Mouse (Mus musculus): ENCODE results near the gene Usp54. TPM values are rescaled to one million over a fixed set of nuclear protein-coding genes. Genes with fewer than 3 reads are reported as not detected.
"Not testable (repeated sequence)": the region's sequence is repeated elsewhere in the genome, so short reads cannot be mapped to it uniquely, and the experiment has no call there.

The Usp54 gene
- polyA plus RNA-seq, 1 experiment, result 45.0 TPM

- no peak for DNase-seq (ENCODE audit: extremely low spot score in 1 of 2, low spot score in 1 of 2)
Observed at GRCm38 (mm10) chr14:20655731-20656130, 14.9 kb upstream of the Usp54 start.

- no peak for DNase-seq (ENCODE audit: extremely low spot score in 1 of 2, low spot score in 1 of 2)
Observed at GRCm38 (mm10) chr14:20654690-20655421, 14.0 kb upstream of the Usp54 start.

- DNase-seq (ENCODE audit: extremely low spot score in 1 of 2, low spot score in 1 of 2), result no peak
Observed at GRCm38 (mm10) chr14:20651722-20652256, 10.9 kb upstream of the Usp54 start.

DNA sequence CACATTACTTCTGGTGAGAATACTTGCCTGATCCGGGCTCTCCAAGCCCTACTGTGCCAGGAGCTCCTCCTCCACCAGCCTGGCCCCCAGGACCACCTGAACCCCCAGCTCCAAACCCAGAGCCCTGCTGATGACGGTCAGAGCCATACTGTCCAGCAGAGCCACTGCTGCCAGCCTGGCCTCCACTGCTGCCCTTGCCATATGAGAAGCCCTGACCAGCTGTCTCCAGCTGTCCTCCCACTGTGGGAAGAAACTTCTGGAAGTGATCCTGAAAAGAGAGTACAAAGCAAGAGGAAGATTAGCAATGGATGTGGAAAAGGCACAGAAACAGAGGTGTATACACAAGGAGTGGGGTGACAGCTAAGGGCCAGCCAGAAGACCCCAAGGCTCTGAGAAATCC is 10.1 kb upstream of the Usp54 start:
- no peak for DNase-seq (ENCODE audit: extremely low spot score in 1 of 2, low spot score in 1 of 2)

DNA sequence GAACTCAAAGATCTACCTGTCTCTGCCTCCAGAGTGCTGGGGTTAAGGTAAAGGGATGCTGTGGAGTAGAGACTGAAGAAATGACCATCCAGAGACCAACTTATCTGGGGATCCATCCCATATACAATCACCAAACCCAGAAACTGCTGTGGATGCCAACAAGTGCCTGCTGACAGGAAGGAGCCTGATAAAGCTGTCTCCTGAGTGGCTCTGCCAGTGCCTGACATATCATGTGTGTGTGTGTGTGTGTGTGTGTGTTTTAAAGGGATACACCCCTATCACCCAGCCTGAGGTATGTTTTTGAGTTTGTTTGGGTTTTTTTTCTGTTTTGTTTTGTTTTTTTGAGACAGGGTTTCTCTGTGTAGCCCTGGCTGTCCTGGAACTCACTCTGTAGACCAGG is 5.5 kb upstream of the Usp54 start:
- DNase-seq (ENCODE audit: extremely low spot score in 1 of 2, low spot score in 1 of 2), result no peak

DNA sequence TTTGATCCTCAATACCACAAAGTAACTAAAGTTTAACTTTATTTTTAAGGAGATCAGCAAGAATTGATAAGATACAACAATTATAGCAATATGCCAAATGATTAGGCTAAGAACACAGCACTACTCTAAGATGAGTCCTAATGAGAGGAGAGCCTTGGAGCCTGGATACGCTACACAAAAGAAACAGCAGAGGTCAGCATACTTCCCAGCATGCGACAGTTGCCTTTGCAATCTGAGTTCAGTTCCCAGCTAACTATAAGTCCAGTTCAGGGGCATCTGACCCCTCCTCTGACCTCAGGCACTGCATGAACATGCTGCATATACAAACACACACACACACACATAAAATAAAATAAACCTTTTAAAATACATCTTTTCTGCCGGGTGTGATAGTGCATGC is 4.7 kb upstream of the Usp54 start:
- DNase-seq (ENCODE audit: extremely low spot score in 1 of 2, low spot score in 1 of 2), result no peak

GRCm38 (mm10) chr14:20641438-20641875 is 594 bp upstream of the Usp54 start:
- DNase-seq (ENCODE audit: extremely low spot score in 1 of 2, low spot score in 1 of 2), result peak in 1 of 2 experiments; percentile 16

- no peak for DNase-seq (ENCODE audit: extremely low spot score in 1 of 2, low spot score in 1 of 2)
Observed at GRCm38 (mm10) chr14:20639918-20640619, 794 bp downstream of the Usp54 start.

DNA sequence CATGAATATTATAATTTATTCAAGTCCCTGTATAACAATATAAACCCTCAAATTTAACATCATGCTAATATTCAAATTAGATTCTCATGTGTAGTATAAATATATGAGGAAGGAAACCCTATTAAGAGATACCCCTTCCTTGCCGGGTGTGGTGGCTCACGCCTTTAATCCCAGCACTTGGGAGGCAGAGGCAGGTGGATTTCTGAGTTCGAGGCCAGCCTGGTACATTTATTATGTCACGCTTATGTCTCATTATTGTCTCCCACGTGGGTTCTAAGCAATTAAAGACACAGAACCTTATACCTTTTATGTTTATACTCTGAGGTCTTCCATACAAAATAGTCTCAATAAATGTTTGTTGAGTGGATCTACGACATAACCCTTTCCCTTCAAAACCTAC is 2.2 kb downstream of the Usp54 start:
- DNase-seq (ENCODE audit: extremely low spot score in 1 of 2, low spot score in 1 of 2), result no peak

GRCm38 (mm10) chr14:20637818-20638574 is 2.9 kb downstream of the Usp54 start:
- DNase-seq (ENCODE audit: extremely low spot score in 1 of 2, low spot score in 1 of 2), result no peak

- not testable (repeated sequence) for DNase-seq (ENCODE audit: extremely low spot score in 1 of 2, low spot score in 1 of 2)
Observed at GRCm38 (mm10) chr14:20636968-20637367, 3.9 kb downstream of the Usp54 start.

DNA sequence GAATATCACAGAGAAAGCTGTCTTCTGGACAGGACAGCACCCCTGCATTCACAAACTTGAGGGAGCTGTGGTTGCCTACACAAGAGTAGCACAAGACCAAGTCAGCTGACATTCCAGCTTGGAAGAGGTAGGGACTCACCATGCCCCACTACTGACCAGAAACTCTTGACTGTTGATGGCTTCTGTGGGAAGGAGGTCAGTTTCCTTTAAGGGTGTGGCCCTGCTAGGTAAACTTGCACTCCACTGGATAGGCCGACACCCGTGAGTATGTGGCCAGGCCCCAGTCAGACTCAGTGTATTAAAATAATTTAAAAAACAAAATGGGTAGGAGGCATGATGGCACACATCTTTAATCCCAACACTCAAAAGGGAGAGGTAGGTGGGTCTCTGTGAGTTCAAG is 5.3 kb downstream of the Usp54 start:
- no peak for DNase-seq (ENCODE audit: extremely low spot score in 1 of 2, low spot score in 1 of 2)

- no peak for DNase-seq (ENCODE audit: extremely low spot score in 1 of 2, low spot score in 1 of 2)
Observed at GRCm38 (mm10) chr14:20631253-20631652, 9.6 kb downstream of the Usp54 start.

- no peak for DNase-seq (ENCODE audit: extremely low spot score in 1 of 2, low spot score in 1 of 2)
Observed at GRCm38 (mm10) chr14:20626971-20627370, 13.9 kb downstream of the Usp54 start.

DNA sequence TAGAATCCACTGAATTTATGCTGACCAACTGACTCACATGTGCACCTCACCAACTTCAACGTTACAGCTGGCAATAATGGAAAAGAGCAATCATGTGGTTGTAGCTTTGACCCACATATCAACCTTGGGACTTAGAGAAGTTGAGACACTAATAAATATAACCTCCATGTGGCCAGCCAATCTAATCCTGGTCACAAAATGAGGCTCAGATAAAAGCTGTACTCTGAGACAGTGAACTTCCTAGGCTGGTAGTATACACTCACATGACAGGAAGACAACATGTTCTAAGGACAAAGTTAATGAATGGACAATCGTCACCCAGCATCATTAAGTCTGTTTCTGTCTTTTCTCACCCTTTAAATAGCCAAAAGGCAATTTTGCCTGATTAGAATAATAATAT is 14.4 kb downstream of the Usp54 start:
- no peak for DNase-seq (ENCODE audit: extremely low spot score in 1 of 2, low spot score in 1 of 2)

DNA sequence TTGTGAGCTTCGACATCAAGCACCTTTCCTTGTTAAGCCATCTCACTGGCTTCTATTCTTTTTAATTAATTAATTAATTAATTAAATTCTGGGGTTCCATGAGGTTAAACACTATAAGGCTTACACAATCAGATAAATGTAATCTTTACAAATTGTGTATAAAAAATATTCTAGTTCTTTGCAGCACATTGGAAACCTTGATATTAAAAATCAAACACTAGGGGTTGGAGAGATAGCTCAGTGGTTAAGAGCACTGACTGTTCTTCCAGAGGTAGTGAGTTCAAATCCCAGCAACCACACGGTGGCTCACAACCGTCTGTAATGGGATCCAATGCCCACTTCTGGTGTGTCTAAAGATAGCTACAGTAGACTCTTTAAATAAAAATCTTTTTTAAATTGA is 18.0 kb downstream of the Usp54 start:
- DNase-seq (ENCODE audit: extremely low spot score in 1 of 2, low spot score in 1 of 2), result no peak

DNA sequence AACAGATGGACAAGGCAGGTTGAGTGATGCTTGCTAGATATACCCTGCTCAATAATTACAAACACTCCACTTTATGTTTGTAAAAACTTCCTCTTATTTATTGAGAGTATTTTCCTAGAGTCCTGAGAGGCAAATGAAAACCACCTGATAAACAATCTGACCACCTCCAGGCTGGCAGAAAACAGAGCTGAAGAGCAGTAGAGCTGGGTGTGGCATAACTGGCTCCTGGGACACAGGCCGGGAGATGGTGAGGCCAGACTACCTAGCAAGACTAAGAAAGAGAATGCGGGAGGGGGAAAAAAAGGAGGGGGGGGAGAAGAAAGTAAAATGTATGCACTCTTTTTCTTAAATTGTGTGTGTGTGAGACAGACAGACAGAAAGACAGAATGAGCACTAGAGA is 18.5 kb downstream of the Usp54 start:
- no peak for DNase-seq (ENCODE audit: extremely low spot score in 1 of 2, low spot score in 1 of 2)

GRCm38 (mm10) chr14:20621903-20622302 is 19.0 kb downstream of the Usp54 start:
- DNase-seq (ENCODE audit: extremely low spot score in 1 of 2, low spot score in 1 of 2), result no peak

DNA sequence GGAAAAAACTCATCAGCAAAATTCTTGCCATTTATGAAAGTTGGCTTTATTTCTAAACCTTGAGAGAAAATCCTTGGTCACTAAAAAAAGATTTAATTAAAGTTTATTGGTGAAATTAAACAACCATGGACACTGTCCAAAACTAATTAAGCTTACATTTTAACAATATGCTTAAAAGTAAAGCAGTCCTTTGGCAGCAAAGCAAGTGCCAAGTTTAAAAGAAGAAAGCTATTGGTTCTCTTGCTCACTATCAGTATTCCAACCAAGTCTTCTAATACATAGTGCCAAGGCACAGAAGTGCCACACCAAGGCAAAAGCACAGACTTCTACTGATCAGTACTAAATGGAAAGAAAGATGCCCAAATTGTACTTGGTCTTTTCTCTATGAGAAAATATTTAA is 21.7 kb downstream of the Usp54 start:
- DNase-seq (ENCODE audit: extremely low spot score in 1 of 2, low spot score in 1 of 2), result peak in 1 of 2 experiments; percentile 45

DNA sequence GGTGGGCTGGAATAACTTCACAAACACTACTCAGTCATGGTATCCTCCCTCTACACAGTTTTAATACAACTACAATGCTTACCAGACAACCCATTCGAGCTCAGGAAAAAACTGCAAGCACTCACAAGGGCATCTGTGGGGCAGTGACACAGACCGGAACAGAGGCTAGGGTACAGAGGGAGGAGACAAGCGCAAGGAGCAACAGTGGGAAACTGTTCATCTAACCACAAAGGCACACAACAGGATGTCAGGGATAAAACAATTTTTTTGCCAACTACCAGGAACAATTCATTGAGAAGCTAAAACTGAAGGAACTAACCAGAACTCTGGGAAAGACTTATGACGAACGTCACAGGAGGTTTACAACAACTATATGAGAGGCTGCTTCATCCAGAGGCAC is 22.7 kb downstream of the Usp54 start:
- DNase-seq (ENCODE audit: extremely low spot score in 1 of 2, low spot score in 1 of 2), result peak in 1 of 2 experiments; percentile 17

GRCm38 (mm10) chr14:20616421-20616820 is 24.4 kb downstream of the Usp54 start:
- peak in 1 of 2 experiments; percentile 38 for DNase-seq (ENCODE audit: extremely low spot score in 1 of 2, low spot score in 1 of 2)

Measured in frontal cortex, adult 2 months (tissue).